Mouse (Mus musculus) kidney, adult 2 months (tissue): Measurements from ENCODE around the gene Rac3.

Experiments used
- CTCF ChIP-seq: fragments of 200-500 bp; conservative IDR thresholded peaks from 2 replicates; pipeline ENCODE4 v1.5.1; 2011; ENCODE audit warnings: low read depth, mild to moderate bottlenecking, control low read depth, low read length, moderate library complexity, mixed read lengths; ENCODE audit not compliant: insufficient read depth, insufficient read length
- POLR2A ChIP-seq: fragments of 200-500 bp; IDR thresholded peaks from one replicate; pipeline ENCODE4 v1.6.1; 2011; ENCODE audit warnings: low read depth, low read length, control low read depth

DNA sequence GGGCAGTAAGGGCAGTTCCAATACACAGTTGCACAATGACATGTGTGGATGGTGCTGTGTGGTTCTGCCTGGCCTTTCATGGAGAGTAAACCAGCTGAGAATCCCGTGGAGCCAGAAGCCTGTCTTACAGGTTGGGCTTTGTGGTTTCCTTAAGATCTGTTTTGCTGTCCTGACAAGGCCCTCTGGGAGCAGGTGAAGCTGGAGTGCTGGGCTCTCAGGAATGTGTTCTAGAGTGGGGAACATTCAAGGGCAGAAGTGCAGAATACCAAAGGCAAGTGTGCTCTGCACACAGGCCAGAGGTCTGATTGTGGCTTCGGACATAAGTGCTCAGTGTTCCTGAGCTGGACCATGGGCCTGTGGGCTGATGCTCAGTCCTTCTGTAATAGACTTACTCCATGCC, 36.6 kb upstream of the Rac3 start:
- TF ChIP-seq CTCF (no peak), POLR2A (no peak)
